Mouse (Mus musculus) T-helper 17 cell (primary cell): ENCODE measurements at regions not wholly inside any gene's neighbourhood (a gene's known extent, or its start where the extent isn't known, plus 50 kb on each side); places are given as distances from the start of the nearest gene placed in this dataset.

Experiments
- in situ Hi-C, 2 experiments: fragments of 300-600 bp; cut with MboI, MseI; formaldehyde crosslinking; loops; 1 replicate in 1 of 2; 2 replicates in 1 of 2; pipeline ENCODE4 v1.15.1; 2025; ENCODE audit warnings: high pct_unique_total_duplicates in 2 of 2

GRCm38 (mm10) chr9:26383996-26384395, 349.5 kb upstream of the B3gat1 start:
- in situ Hi-C loops = no loop called here

- in situ Hi-C loops = no loop called here
Observed at GRCm38 (mm10) chr9:26398635-26399034, 334.9 kb upstream of the B3gat1 start.

- in situ Hi-C loops = loop anchor here in 1 of 2 experiments (10.0 kb wide), 1 partner anchor 962 kb away; no protein-coding TSS in a partner anchor
Observed at GRCm38 (mm10) chr9:26422897-26423823, 310.4 kb upstream of the B3gat1 start.

GRCm38 (mm10) chr9:26435507-26435906, 298.0 kb upstream of the B3gat1 start:
- in situ Hi-C loops = loop anchor here in 1 of 2 experiments (25.0 kb wide), 1 partner anchor 1748 kb away; the partner anchor contains the start of gene Dpy19l2

- in situ Hi-C loops = loop anchor here in 1 of 2 experiments (25.0 kb wide), 1 partner anchor 1750 kb away; the partner anchor contains the start of gene Dpy19l2
Observed at GRCm38 (mm10) chr9:26437244-26437643, 296.3 kb upstream of the B3gat1 start.

GRCm38 (mm10) chr9:26453924-26454323, 279.6 kb upstream of the B3gat1 start:
- in situ Hi-C loops = no loop called here

GRCm38 (mm10) chr9:26461081-26461480, 272.4 kb upstream of the B3gat1 start:
- in situ Hi-C loops = no loop called here

GRCm38 (mm10) chr9:26470694-26471392, 262.7 kb upstream of the B3gat1 start:
- in situ Hi-C loops = no loop called here

- in situ Hi-C loops = no loop called here
Observed at GRCm38 (mm10) chr9:26476341-26476740, 257.2 kb upstream of the B3gat1 start.

GRCm38 (mm10) chr9:26480881-26481280, 252.6 kb upstream of the B3gat1 start:
- in situ Hi-C loops = no loop called here

- in situ Hi-C loops = no loop called here
Observed at GRCm38 (mm10) chr9:26481890-26482289, 251.6 kb upstream of the B3gat1 start.

GRCm38 (mm10) chr9:26493740-26494139, 239.8 kb upstream of the B3gat1 start:
- in situ Hi-C loops = no loop called here

- in situ Hi-C loops = no loop called here
Observed at GRCm38 (mm10) chr9:26502027-26502426, 231.5 kb upstream of the B3gat1 start.

- in situ Hi-C loops = no loop called here
Observed at GRCm38 (mm10) chr9:26505941-26506340, 227.6 kb upstream of the B3gat1 start.

- in situ Hi-C loops = no loop called here
Observed at GRCm38 (mm10) chr9:26518651-26519050, 214.9 kb upstream of the B3gat1 start.

GRCm38 (mm10) chr9:26519581-26520501, 213.7 kb upstream of the B3gat1 start:
- in situ Hi-C loops = loop anchor here in 1 of 2 experiments (10.0 kb wide), 1 partner anchor 1175 kb away; no protein-coding TSS in a partner anchor

- in situ Hi-C loops = loop anchor here in 1 of 2 experiments (10.0 kb wide), 1 partner anchor 1179 kb away; no protein-coding TSS in a partner anchor
Observed at GRCm38 (mm10) chr9:26524089-26524488, 209.4 kb upstream of the B3gat1 start.

- in situ Hi-C loops = loop anchor here in 1 of 2 experiments (10.0 kb wide), 1 partner anchor 1184 kb away; no protein-coding TSS in a partner anchor
Observed at GRCm38 (mm10) chr9:26528761-26529160, 204.8 kb upstream of the B3gat1 start.

- in situ Hi-C loops = no loop called here
Observed at GRCm38 (mm10) chr9:26539042-26539441, 194.5 kb upstream of the B3gat1 start.

GRCm38 (mm10) chr9:26548328-26548922, 185.1 kb upstream of the B3gat1 start:
- in situ Hi-C loops = no loop called here

- in situ Hi-C loops = no loop called here
Observed at GRCm38 (mm10) chr9:26549118-26549517, 184.4 kb upstream of the B3gat1 start.
